ENCODE assay signal across 12 mouse cellular contexts in genomic region chr15:79195492-79195891, GRCm38 (mm10). TPM values are rescaled to one million over a fixed set of nuclear protein-coding genes. Genes with fewer than 3 reads are reported as not detected.
DNase-seq lines count a peak whose midpoint lies in the region; ATAC-seq and TF ChIP-seq lines count a peak whose summit lies in the region.
"Had no signal": no experiment of that assay in that cellular context is flagged by ENCODE, and none has a peak within 500 bp of the region (broad histone marks: within the 10 kb centered on the region; RNA-seq: fewer than 3 reads in every experiment).

No protein-coding gene starts in this region.

- H3K4me2 ChIP-seq in hindbrain, postnatal 0 days (ENCODE audit: low read depth, low read length), result no peak overlapping the region
- no peak overlapping the region for H3K4me2 ChIP-seq in midbrain, embryonic 14.5 days (ENCODE audit: low read length)
- no peak overlapping the region for H3K4me2 ChIP-seq in midbrain, embryonic 15.5 days
- H3K4me2 ChIP-seq: limb, embryonic 15.5 days; neural tube, embryonic 12.5 days had no signal

- 0 out of 2 replicates have a peak overlapping the region, but pooled peaks have one; percentile 9 for H3K27ac ChIP-seq in hindbrain, embryonic 10.5 days
- H3K27ac ChIP-seq in hindbrain, postnatal 0 days, result no peak overlapping the region
- 0 out of 2 replicates have a peak overlapping the region, but pooled peaks have one; percentile 8 for H3K27ac ChIP-seq in midbrain, embryonic 14.5 days (replicated peaks; ENCODE audit: low read depth, low read length)
- no peak overlapping the region for H3K27ac ChIP-seq in midbrain, embryonic 15.5 days
- H3K27ac ChIP-seq: limb, embryonic 15.5 days; neural tube, embryonic 12.5 days had no signal

- H3K9ac ChIP-seq in hindbrain, postnatal 0 days (replicated peaks; ENCODE audit: low read length), result no peak overlapping the region
- H3K9ac ChIP-seq in midbrain, embryonic 14.5 days (replicated peaks; ENCODE audit: low read length), result no peak overlapping the region
- H3K9ac ChIP-seq in midbrain, embryonic 15.5 days, result no peak overlapping the region
- H3K9ac ChIP-seq: limb, embryonic 15.5 days; neural tube, embryonic 12.5 days had no signal

- TF ChIP-seq CTCF in hindbrain, postnatal 0 days (IDR thresholded peaks at IDR 0.05; ENCODE audit: low read depth), result no peak

- ATAC-seq in hindbrain, postnatal 0 days, result no peak
- no peak for ATAC-seq in midbrain, embryonic 14.5 days (ENCODE audit: low FRiP score, low TSS enrichment)
- no peak for ATAC-seq in midbrain, embryonic 15.5 days (replicated peaks)
- ATAC-seq: intestine, embryonic 16.5 days had no signal

- peaks cover 3% of the 10 kb centered on the region; the same call in 1 of the 2 replicates for H3K9me3 ChIP-seq in hindbrain, embryonic 10.5 days
- H3K9me3 ChIP-seq in hindbrain, postnatal 0 days (ENCODE audit: low read length), result no peaks in the 10 kb centered on the region
- H3K9me3 ChIP-seq in midbrain, embryonic 14.5 days (ENCODE audit: control insufficient read depth, low read length), result no peaks in the 10 kb centered on the region
- H3K9me3 ChIP-seq in midbrain, embryonic 15.5 days, result no peaks in the 10 kb centered on the region
- H3K9me3 ChIP-seq: limb, embryonic 15.5 days; neural tube, embryonic 12.5 days had no signal

- no peaks in the 10 kb centered on the region for H3K36me3 ChIP-seq in hindbrain, embryonic 10.5 days
- H3K36me3 ChIP-seq in hindbrain, postnatal 0 days (ENCODE audit: insufficient read depth, low read length), result no peaks in the 10 kb centered on the region
- no peaks in the 10 kb centered on the region for H3K36me3 ChIP-seq in midbrain, embryonic 14.5 days (ENCODE audit: control insufficient read depth, insufficient read depth, low read length)
- no peaks in the 10 kb centered on the region for H3K36me3 ChIP-seq in midbrain, embryonic 15.5 days (replicated peaks)
- H3K36me3 ChIP-seq: limb, embryonic 15.5 days; neural tube, embryonic 12.5 days had no signal

- H3K4me1 ChIP-seq in hindbrain, embryonic 10.5 days (replicated peaks), result peaks cover 53% of the 10 kb centered on the region
- peaks cover 17% of the 10 kb centered on the region for H3K4me1 ChIP-seq in hindbrain, postnatal 0 days (ENCODE audit: insufficient read depth, low read length)
- H3K4me1 ChIP-seq in midbrain, embryonic 14.5 days (ENCODE audit: control insufficient read depth, insufficient read depth, low read length), result peaks cover 21% of the 10 kb centered on the region
- H3K4me1 ChIP-seq in midbrain, embryonic 15.5 days, result peaks cover 14% of the 10 kb centered on the region

- DNase-seq in hindbrain, embryonic 10.5 days (ENCODE audit: low spot score), result no peak
- DNase-seq in hindbrain, postnatal 0 days (ENCODE audit: low spot score), result no peak
- DNase-seq in midbrain, embryonic 14.5 days, result no peak
- DNase-seq in fat pad, adult 2 months (ENCODE audit: extremely low read depth, low read depth, low spot score), result peak; percentile 36
- peak; percentile 75 for DNase-seq in heart, postnatal 4 days
- no peak for DNase-seq in ovary, postnatal 10 days (ENCODE audit: low spot score)
- DNase-seq: thymus, postnatal 36 days had no signal

- WGBS in hindbrain, embryonic 10.5 days, result 89% methylated on average over 8 of the region's 8 CpGs
- WGBS in hindbrain, postnatal 0 days, result 83% methylated on average over 8 of the region's 8 CpGs
- WGBS in midbrain, embryonic 14.5 days, result 88% methylated on average over 8 of the region's 8 CpGs
- 85% methylated on average over 8 of the region's 8 CpGs for WGBS in midbrain, embryonic 15.5 days

- no peak overlapping the region for H3K4me3 ChIP-seq in hindbrain, embryonic 10.5 days
- H3K4me3 ChIP-seq in hindbrain, postnatal 0 days (ENCODE audit: low read length), result no peak overlapping the region
- no peak overlapping the region for H3K4me3 ChIP-seq in midbrain, embryonic 14.5 days (replicated peaks; ENCODE audit: low read depth, low read length)
- no peak overlapping the region for H3K4me3 ChIP-seq in midbrain, embryonic 15.5 days
- H3K4me3 ChIP-seq: limb, embryonic 15.5 days; neural tube, embryonic 12.5 days had no signal

- H3K27me3 ChIP-seq in hindbrain, embryonic 10.5 days (ENCODE audit: insufficient read depth, poor library complexity, severe bottlenecking), result peaks cover 18% of the 10 kb centered on the region
- no peaks in the 10 kb centered on the region for H3K27me3 ChIP-seq in hindbrain, postnatal 0 days (ENCODE audit: insufficient read depth, low read length)
- no peaks in the 10 kb centered on the region for H3K27me3 ChIP-seq in midbrain, embryonic 14.5 days (ENCODE audit: control insufficient read depth, insufficient read depth, low read length)
- H3K27me3 ChIP-seq in midbrain, embryonic 15.5 days (replicated peaks), result no peaks in the 10 kb centered on the region
- H3K27me3 ChIP-seq: limb, embryonic 15.5 days; neural tube, embryonic 12.5 days had no signal

RNA-seq across cellular contexts. Expression of gene Sox10, which starts 30.5 kb away (rescaled TPM):
- polyA plus RNA-seq in hindbrain, embryonic 10.5 days (2016; fragmentation: Nextera tagmentation; extraction: Ambion mirVana), result 9.2 and 28.1 TPM in 2 replicates
- total RNA-seq in hindbrain, postnatal 0 days (2014; rRNA removed), result 36.2 and 40.3 TPM in 2 replicates
- 14.2 and 15.2 TPM in 2 replicates for polyA plus RNA-seq in hindbrain, postnatal 0 days (2015; fragmentation: Nextera tagmentation; extraction: Ambion mirVana)
- polyA plus RNA-seq in midbrain, embryonic 14.5 days (2014; fragmentation: Nextera tagmentation; extraction: Ambion mirVana), result 1.5 and 2.3 TPM in 2 replicates
- 2.9 TPM in 2 replicates for polyA plus RNA-seq in midbrain, embryonic 15.5 days (2015; fragmentation: Nextera tagmentation; extraction: Ambion mirVana)
- total RNA-seq in heart, postnatal 4 days (2021), result under 1 TPM; 0.55 to 0.90 TPM
- total RNA-seq: megakaryocyte, adult 5-6 weeks had no signal

RNA-seq across cellular contexts. Expression of gene Pick1, which starts 33.5 kb away (rescaled TPM):
- 45.0 and 47.8 TPM in 2 replicates for polyA plus RNA-seq in hindbrain, embryonic 10.5 days (2016; fragmentation: Nextera tagmentation; extraction: Ambion mirVana)
- 59.4 and 68.0 TPM in 2 replicates for total RNA-seq in hindbrain, postnatal 0 days (2014; rRNA removed)
- 67.7 and 70.0 TPM in 2 replicates for polyA plus RNA-seq in hindbrain, postnatal 0 days (2015; fragmentation: Nextera tagmentation; extraction: Ambion mirVana)
- polyA plus RNA-seq in midbrain, embryonic 14.5 days (2014; fragmentation: Nextera tagmentation; extraction: Ambion mirVana), result 47.7 and 74.3 TPM in 2 replicates
- 105 and 108 TPM in 2 replicates for polyA plus RNA-seq in midbrain, embryonic 15.5 days (2015; fragmentation: Nextera tagmentation; extraction: Ambion mirVana)
- 10 to 100 TPM; 24.5 to 26.0 TPM for total RNA-seq in heart, postnatal 4 days (2021)

RNA-seq across cellular contexts. Expression of gene Gm49486, which starts 33.7 kb away (rescaled TPM):
- polyA plus RNA-seq in hindbrain, embryonic 10.5 days (2016; fragmentation: Nextera tagmentation; extraction: Ambion mirVana), result 0.14 and 0.21 TPM in 2 replicates
- total RNA-seq in hindbrain, postnatal 0 days (2014; rRNA removed), result 0.61 and 1.7 TPM in 2 replicates
- 1.5 and 2.1 TPM in 2 replicates for polyA plus RNA-seq in hindbrain, postnatal 0 days (2015; fragmentation: Nextera tagmentation; extraction: Ambion mirVana)
- 1.6 TPM in 2 replicates for polyA plus RNA-seq in midbrain, embryonic 14.5 days (2014; fragmentation: Nextera tagmentation; extraction: Ambion mirVana)
- polyA plus RNA-seq in midbrain, embryonic 15.5 days (2015; fragmentation: Nextera tagmentation; extraction: Ambion mirVana), result 0.78 and 1.6 TPM in 2 replicates
- under 1 TPM; 0.52 to 0.74 TPM for total RNA-seq in heart, postnatal 4 days (2021)

RNA-seq across cellular contexts. Expression of gene 1700088E04Rik, which starts 54.4 kb away (rescaled TPM):
- 9.8 and 16.1 TPM in 2 replicates for polyA plus RNA-seq in hindbrain, embryonic 10.5 days (2016; fragmentation: Nextera tagmentation; extraction: Ambion mirVana)
- 6.0 and 10.1 TPM in 2 replicates for total RNA-seq in hindbrain, postnatal 0 days (2014; rRNA removed)
- polyA plus RNA-seq in hindbrain, postnatal 0 days (2015; fragmentation: Nextera tagmentation; extraction: Ambion mirVana), result 18.0 and 21.4 TPM in 2 replicates
- polyA plus RNA-seq in midbrain, embryonic 14.5 days (2014; fragmentation: Nextera tagmentation; extraction: Ambion mirVana), result 14.0 and 17.3 TPM in 2 replicates
- 15.1 and 19.1 TPM in 2 replicates for polyA plus RNA-seq in midbrain, embryonic 15.5 days (2015; fragmentation: Nextera tagmentation; extraction: Ambion mirVana)
- total RNA-seq in heart, postnatal 4 days (2021), result 1 to 10 TPM; 1.2 to 2.1 TPM
- total RNA-seq: megakaryocyte, adult 5-6 weeks had no signal

RNA-seq across cellular contexts. Expression of gene Polr2f, which starts 54.7 kb away (rescaled TPM):
- polyA plus RNA-seq in hindbrain, embryonic 10.5 days (2016; fragmentation: Nextera tagmentation; extraction: Ambion mirVana), result 383 and 404 TPM in 2 replicates
- total RNA-seq in hindbrain, postnatal 0 days (2014; rRNA removed), result 49.9 and 50.1 TPM in 2 replicates
- polyA plus RNA-seq in hindbrain, postnatal 0 days (2015; fragmentation: Nextera tagmentation; extraction: Ambion mirVana), result 326 and 334 TPM in 2 replicates
- 287 and 355 TPM in 2 replicates for polyA plus RNA-seq in midbrain, embryonic 14.5 days (2014; fragmentation: Nextera tagmentation; extraction: Ambion mirVana)
- 229 and 243 TPM in 2 replicates for polyA plus RNA-seq in midbrain, embryonic 15.5 days (2015; fragmentation: Nextera tagmentation; extraction: Ambion mirVana)
- total RNA-seq in heart, postnatal 4 days (2021), result 100 to 1,000 TPM; 126 to 139 TPM

Comparison
In these comparisons a context has a peak if more than half of its experiments do, and no peak if none do; other contexts are left out.
1. H3K27ac ChIP-seq: peak in hindbrain, embryonic 10.5 days (single experiment) and midbrain, embryonic 14.5 days (single experiment); none in hindbrain, postnatal 0 days (single experiment) and midbrain, embryonic 15.5 days (single experiment).
2. DNase-seq: peak in fat pad, adult 2 months (single experiment) and heart, postnatal 4 days (single experiment); none in hindbrain, embryonic 10.5 days (single experiment), hindbrain, postnatal 0 days (single experiment), midbrain, embryonic 14.5 days (single experiment) and ovary, postnatal 10 days (single experiment).